Mouse (Mus musculus) induced T-regulatory cell, adult 2 months (primary cell): Measurements from ENCODE around the gene Kcnj4.
"Not testable (repeated sequence)": the region's sequence is repeated elsewhere in the genome, so short reads cannot be mapped to it uniquely, and the experiment has no call there.

Experiments used
- DNase-seq: peaks from one replicate; pipeline ENCODE4 v3.0.0-alpha.2; 2012; ENCODE audit warnings: low read depth

Gene Kcnj4

GRCm38 (mm10) chr15:79511553-79512320 lies 6.7 kb upstream of the Kcnj4 start:
- DNase-seq: peak; percentile 51

GRCm38 (mm10) chr15:79510425-79510824 lies 5.4 kb upstream of the Kcnj4 start:
- no peak for DNase-seq

DNA sequence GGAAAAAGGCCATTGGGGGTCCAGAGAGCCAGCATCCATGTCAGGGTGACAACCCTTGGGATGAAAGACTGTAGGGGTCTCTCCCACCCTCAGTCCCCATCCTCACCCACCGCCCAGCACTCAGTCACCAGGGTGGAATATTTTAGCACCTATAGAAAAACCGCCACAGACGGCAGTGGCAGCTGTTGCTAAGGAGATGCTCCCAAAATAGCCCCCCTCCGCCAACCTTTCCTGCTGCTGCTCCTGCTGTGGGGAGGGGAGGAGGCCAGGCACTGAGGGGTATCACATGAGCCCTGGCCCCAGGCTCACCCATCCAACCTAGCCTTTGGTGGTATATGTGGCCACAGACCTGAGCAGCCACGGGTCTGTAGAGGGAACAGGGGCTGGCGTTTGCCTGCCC lies 5.0 kb upstream of the Kcnj4 start:
- DNase-seq: no peak

GRCm38 (mm10) chr15:79507055-79507828 lies 2.2 kb upstream of the Kcnj4 start:
- DNase-seq: no peak

GRCm38 (mm10) chr15:79506460-79506859 lies 1.4 kb upstream of the Kcnj4 start:
- DNase-seq: no peak

- no peak for DNase-seq
These were observed 709 bp upstream of the Kcnj4 start for GRCm38 (mm10) chr15:79505616-79506283.

GRCm38 (mm10) chr15:79503438-79503837 lies 1.6 kb downstream of the Kcnj4 start:
- no peak for DNase-seq

- no peak for DNase-seq
These were observed 2.1 kb downstream of the Kcnj4 start for GRCm38 (mm10) chr15:79502891-79503341.

DNA sequence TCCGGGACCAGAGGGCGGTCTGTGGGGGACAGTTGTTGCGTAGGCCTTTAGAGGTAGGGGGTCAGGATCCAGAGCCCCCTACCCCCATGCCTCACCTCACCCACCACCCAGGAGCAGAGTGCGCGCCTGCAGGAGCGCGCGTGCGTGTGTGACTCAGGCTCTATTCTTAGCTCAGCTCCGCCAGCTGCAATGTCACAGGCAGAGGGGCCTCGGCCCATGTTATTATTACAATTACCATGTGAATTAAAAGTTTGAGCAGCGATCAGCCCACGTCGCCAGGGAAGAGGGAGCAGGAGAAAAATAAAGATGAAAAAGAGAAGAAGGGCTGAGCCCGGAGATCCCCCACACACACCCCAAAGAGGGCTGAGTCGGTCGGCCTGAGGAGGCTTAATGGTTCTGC lies 4.9 kb downstream of the Kcnj4 start:
- DNase-seq: no peak

GRCm38 (mm10) chr15:79493527-79493926 lies 11.5 kb downstream of the Kcnj4 start:
- no peak for DNase-seq

DNA sequence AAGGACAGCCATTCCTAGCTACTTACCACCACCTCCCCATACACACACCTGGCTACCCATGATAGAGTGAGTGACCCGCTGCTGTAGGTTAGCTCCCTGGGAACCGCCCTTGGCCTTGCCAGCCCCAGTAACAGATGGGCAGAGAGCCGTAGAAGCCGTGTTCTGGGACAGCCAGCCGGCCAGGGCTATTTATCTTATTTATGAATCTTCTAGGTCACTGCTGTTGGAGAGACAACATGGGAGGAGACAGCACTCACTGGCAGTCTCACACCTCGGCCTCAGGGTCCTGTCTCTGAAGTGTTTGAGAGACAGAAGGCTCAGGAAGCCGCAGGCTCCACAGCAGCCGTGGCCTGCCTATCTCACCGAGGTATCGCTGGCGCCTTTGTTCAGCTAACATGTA lies 15.6 kb downstream of the Kcnj4 start:
- no peak for DNase-seq

DNA sequence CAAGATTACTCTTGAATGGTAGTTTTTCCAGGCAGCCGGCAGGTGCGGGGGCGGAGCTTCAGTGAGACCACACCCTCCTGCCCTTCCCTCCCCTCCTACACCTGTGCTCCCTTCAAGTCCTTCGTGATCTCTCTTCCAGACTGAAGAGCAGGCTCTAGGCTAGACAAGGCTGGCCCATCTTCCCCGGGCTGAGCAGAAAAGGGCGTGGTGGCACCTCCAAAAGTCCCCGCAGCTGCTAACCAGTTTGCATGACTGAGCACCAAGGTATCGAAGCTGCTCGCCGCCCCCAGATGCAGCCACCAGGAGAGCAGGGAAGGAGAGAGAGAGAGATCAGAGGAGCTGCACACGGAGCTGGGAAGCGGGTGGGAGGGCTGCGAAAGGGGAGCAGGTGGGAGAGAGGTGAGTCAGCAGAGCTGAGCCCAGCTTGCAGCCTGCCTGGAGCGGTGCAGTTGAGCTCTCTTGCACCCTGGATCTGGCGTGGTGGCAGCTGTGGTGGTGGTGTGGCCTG lies 23.8 kb downstream of the Kcnj4 start:
- DNase-seq: no peak

DNA sequence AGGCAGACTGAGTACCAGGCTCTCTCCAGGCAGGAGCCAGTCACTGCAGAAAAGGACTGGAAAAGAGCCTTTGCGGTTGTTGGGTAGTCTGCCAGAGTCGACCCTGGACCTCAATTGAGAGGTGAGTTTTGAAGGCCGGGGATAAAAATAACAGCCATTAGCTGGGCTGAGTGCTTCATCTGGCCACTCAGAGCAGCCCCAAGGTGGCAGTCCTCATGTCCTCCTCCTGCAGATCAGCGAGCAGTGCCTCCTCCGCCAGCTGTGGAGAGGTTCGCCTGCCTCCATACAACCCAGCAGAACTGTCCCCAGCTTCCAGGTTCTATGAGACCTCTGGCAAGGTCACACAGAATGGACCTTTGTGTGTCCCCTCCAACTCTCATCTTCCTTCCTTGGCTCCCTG lies 27.8 kb downstream of the Kcnj4 start:
- no peak for DNase-seq

DNA sequence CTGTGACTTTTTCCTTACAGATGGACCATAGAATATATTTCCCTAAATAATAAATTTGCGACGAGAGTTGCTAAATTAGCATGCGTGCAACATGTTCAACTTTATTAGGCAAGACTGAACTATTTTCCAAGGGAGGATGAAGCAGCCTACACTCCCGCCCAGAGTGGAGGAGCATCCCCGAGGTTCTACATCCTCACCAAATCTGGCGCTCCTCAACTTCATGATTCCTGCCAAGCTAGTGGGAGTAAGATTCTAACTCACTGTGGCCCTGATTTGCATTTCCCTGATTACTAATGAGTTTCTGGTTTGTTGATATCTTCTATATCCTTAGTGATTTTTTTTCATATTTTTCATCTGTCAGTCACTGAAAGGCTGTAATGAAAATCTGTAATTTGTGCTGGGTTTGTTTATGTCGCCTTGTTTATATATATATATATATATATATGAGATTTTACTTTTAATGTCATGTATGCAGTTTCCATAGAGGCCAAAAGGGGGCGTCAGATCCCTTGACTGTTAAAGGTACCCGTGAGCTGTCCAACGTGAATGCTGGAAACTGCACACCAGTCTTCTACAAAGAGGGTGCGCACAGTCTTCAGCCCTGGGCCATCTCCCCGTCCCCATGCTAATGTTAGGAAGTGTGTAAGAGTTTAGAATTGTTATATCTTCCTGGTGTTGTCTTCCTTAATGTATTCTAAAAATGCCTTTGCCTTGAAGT lies 31.2 kb downstream of the Kcnj4 start:
- DNase-seq: peak; percentile 49

DNA sequence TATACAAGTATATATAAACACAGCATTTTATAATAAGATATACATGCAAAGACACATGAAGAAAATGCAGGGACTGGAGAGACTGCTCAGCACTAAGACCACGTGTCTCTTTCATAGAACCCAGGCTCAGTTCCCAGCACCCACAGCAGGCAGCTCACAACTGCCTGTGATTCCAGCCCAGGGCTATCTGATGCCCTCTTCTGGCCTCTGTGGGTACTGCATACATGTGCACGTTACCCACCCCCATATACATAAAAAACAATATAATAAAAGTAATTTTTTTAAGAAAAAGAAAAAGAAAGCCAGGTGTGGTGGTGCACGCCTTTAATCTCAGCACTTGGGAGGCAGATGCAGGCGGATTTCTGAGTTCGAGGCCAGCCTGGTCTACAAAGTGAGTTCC lies 32.0 kb downstream of the Kcnj4 start:
- DNase-seq: peak; percentile 49

GRCm38 (mm10) chr15:79471095-79471494 lies 33.9 kb downstream of the Kcnj4 start:
- DNase-seq: no peak

- DNase-seq: no peak
These were observed 34.5 kb downstream of the Kcnj4 start for GRCm38 (mm10) chr15:79470583-79470982.

- DNase-seq: no peak
These were observed 35.5 kb downstream of the Kcnj4 start for GRCm38 (mm10) chr15:79469577-79469976.

GRCm38 (mm10) chr15:79466601-79467286 lies 38.3 kb downstream of the Kcnj4 start:
- DNase-seq: peak; percentile 85

- no peak for DNase-seq
These were observed 48.5 kb downstream of the Kcnj4 start for GRCm38 (mm10) chr15:79456546-79456945.

- DNase-seq: not testable (repeated sequence)
These were observed 48.9 kb downstream of the Kcnj4 start for GRCm38 (mm10) chr15:79456104-79456503.
